Mouse (Mus musculus) kidney, embryonic 14.5 days (tissue): Measurements from ENCODE around the gene Gm20807. TPM values are rescaled to one million over a fixed set of nuclear protein-coding genes. Genes with fewer than 3 reads are reported as not detected.
"Not testable (repeated sequence)": the region's sequence is repeated elsewhere in the genome, so short reads cannot be mapped to it uniquely, and the experiment has no call there.

Experiments
- ATAC-seq: fragments of 200-750 bp; cut with Nextera tagmentation; 2 replicates; pipeline ENCODE4 v1.8.0; 2017; ENCODE audit warnings: moderate number of reproducible peaks, mild to moderate bottlenecking, moderate TSS enrichment, moderate library complexity; ENCODE audit not compliant: low FRiP score, low TSS enrichment
- H3K27ac ChIP-seq: fragments of 300-500 bp; sonication (generic); 2 replicates; pipeline ENCODE4 v1.5.1; 2014; ENCODE audit warnings: low read depth, mild to moderate bottlenecking, low read length, moderate library complexity, mixed read lengths
- H3K27me3 ChIP-seq: fragments of 300-500 bp; sonication (generic); 2 replicates; pipeline ENCODE4 v1.6.1; 2014; ENCODE audit warnings: mild to moderate bottlenecking, low read length; ENCODE audit not compliant: control insufficient read depth, insufficient read depth
- H3K36me3 ChIP-seq: fragments of 300-500 bp; sonication (generic); 2 replicates; pipeline ENCODE4 v1.6.1; 2014; ENCODE audit warnings: low read length, mixed read lengths; ENCODE audit not compliant: control insufficient read depth, insufficient read depth
- H3K4me1 ChIP-seq: fragments of 300-500 bp; sonication (generic); 2 replicates; pipeline ENCODE4 v1.6.1; 2014; ENCODE audit warnings: low read length, mixed read lengths; ENCODE audit not compliant: control insufficient read depth, insufficient read depth
- H3K4me2 ChIP-seq: fragments of 300-500 bp; sonication (generic); replicated peaks from 2 replicates; pipeline ENCODE4 v1.6.1; 2014; ENCODE audit warnings: low read depth, mild to moderate bottlenecking, low read length
- H3K4me3 ChIP-seq: fragments of 300-500 bp; sonication (generic); 2 replicates; pipeline ENCODE4 v1.5.1; 2014; ENCODE audit warnings: mild to moderate bottlenecking, low read length
- H3K9ac ChIP-seq: fragments of 300-500 bp; sonication (generic); 2 replicates; pipeline ENCODE4 v1.6.1; 2014; ENCODE audit warnings: low read depth, mild to moderate bottlenecking, low read length, moderate library complexity
- H3K9me3 ChIP-seq: fragments of 300-500 bp; sonication (generic); 2 replicates; pipeline ENCODE4 v1.6.1; 2016; ENCODE audit warnings: low read length; ENCODE audit not compliant: control insufficient read depth
- polyA plus RNA-seq: library from polyadenylated mRNA; unstranded; fragments of >200 nt; fragmentation: Nextera tagmentation; extraction: Ambion mirVana; gene quantifications from 2 replicates; pipeline ENCODE4 v1.2.1, GENCODE M21; 2014

Gene Gm20807
- polyA plus RNA-seq, result not detected in 2 replicates

GRCm38 (mm10) chrY:13042591-13042990 lies at the start of gene Gm20807:
TSS of gene Gm20807 (plus strand) at chrY:13042891.
- H3K4me3 ChIP-seq, H3K9me3 ChIP-seq, H3K27ac ChIP-seq, ATAC-seq, H3K4me2 ChIP-seq, H3K4me1 ChIP-seq, H3K36me3 ChIP-seq, H3K27me3 ChIP-seq, H3K9ac ChIP-seq: not testable (repeated sequence)

Other genes with a start within 250 kb of the Gm20807 start
- gene Gm21891, start 90.6 kb downstream of the Gm20807 start, polyA plus RNA-seq, result not detected in 2 replicates
- not detected in 2 replicates for gene Gm21425, start 119.1 kb downstream of the Gm20807 start, polyA plus RNA-seq
- not detected in 2 replicates for gene Gm21828, start 181.0 kb downstream of the Gm20807 start, polyA plus RNA-seq
- gene Gm21440, start 209.5 kb downstream of the Gm20807 start, polyA plus RNA-seq, result not detected in 2 replicates
- gene Gm21454, start 209.6 kb downstream of the Gm20807 start, polyA plus RNA-seq, result not detected in 2 replicates